Mouse (Mus musculus) intestine, postnatal 0 days (tissue): ENCODE results near the gene Cep295. TPM values are rescaled to one million over a fixed set of nuclear protein-coding genes. Genes with fewer than 3 reads are reported as not detected.

Source experiments
- ATAC-seq: fragments of 200-750 bp; cut with Nextera tagmentation; 2 replicates; pipeline ENCODE4 v1.8.0; 2017; ENCODE audit warnings: mild to moderate bottlenecking, moderate TSS enrichment, moderate library complexity
- H3K27ac ChIP-seq: fragments of 300-500 bp; sonication (generic); 2 replicates; pipeline ENCODE4 v1.5.1; 2014; ENCODE audit warnings: mild to moderate bottlenecking, low read depth, low read length, moderate library complexity
- H3K27me3 ChIP-seq: fragments of 300-500 bp; sonication (generic); replicated peaks from 2 replicates; pipeline ENCODE4 v1.6.1; 2014; ENCODE audit warnings: low read length, mixed read lengths; ENCODE audit not compliant: control insufficient read depth, insufficient read depth
- H3K36me3 ChIP-seq: fragments of 300-500 bp; sonication (generic); 2 replicates; pipeline ENCODE4 v1.6.1; 2014; ENCODE audit warnings: mild to moderate bottlenecking, moderate library complexity; ENCODE audit not compliant: control insufficient read depth, insufficient read depth
- H3K4me1 ChIP-seq: fragments of 300-500 bp; sonication (generic); replicated peaks from 2 replicates; pipeline ENCODE4 v1.6.1; 2014; ENCODE audit warnings: antibody characterized with exemption, low read length, mixed read lengths; ENCODE audit not compliant: control insufficient read depth, insufficient read depth
- H3K4me2 ChIP-seq: fragments of 300-500 bp; sonication (generic); replicated peaks from 2 replicates; pipeline ENCODE4 v1.6.1; 2014; ENCODE audit warnings: low read depth, mild to moderate bottlenecking, moderate library complexity
- H3K4me3 ChIP-seq: fragments of 300-500 bp; sonication (generic); 2 replicates; pipeline ENCODE4 v1.5.1; 2014; ENCODE audit warnings: low read depth, low read length
- H3K9ac ChIP-seq: fragments of 300-500 bp; sonication (generic); 2 replicates; pipeline ENCODE4 v1.6.1; 2014; ENCODE audit warnings: mild to moderate bottlenecking, low read depth, low read length
- H3K9me3 ChIP-seq: fragments of 300-500 bp; sonication (generic); 2 replicates; pipeline ENCODE4 v1.6.1; 2016; ENCODE audit warnings: mixed run types; ENCODE audit not compliant: control insufficient read depth
- CTCF ChIP-seq: sonication (generic); IDR thresholded peaks from 2 replicates; pipeline ENCODE4 v1.5.1; 2016; ENCODE audit warnings: low read depth, mild to moderate bottlenecking, control low read depth, antibody characterized with exemption, moderate library complexity
- WGBS: fragments of 180-500 bp; shearing (Covaris S2); extraction: QIAGEN DNeasy Blood & Tissue Kit; methylation state at CpG from one replicate; pipeline ENCODE4 v1.1.7; 2014; 5-methylcytosine and 5-hydroxymethylcytosine counted together
- polyA plus RNA-seq: library from polyadenylated mRNA; unstranded; fragments of >200 nt; fragmentation: Nextera tagmentation; extraction: Ambion mirVana; gene quantifications from 2 replicates; pipeline ENCODE4 v1.2.1, GENCODE M21; 2015

Cep295 gene
- polyA plus RNA-seq, 1 experiment from 2014 or later, result 3.8 TPM

GRCm38 (mm10) chr9:15309425-15309824, 48.2 kb downstream of the Cep295 start:
- Histone ChIP-seq H3K9ac (no peak overlapping the region), H3K27me3 (no peaks in the 10 kb centered on the region), H3K36me3 (peaks cover 42% of the 10 kb centered on the region), H3K4me2 (peak overlapping the region; percentile 30; the same call in 1 of the 2 replicates), H3K27ac (no peak overlapping the region), H3K4me3 (no peak overlapping the region), H3K4me1 (no peaks in the 10 kb centered on the region), H3K9me3 (no peaks in the 10 kb centered on the region)
- TF ChIP-seq CTCF, result no peak
- ATAC-seq, result no peak
- WGBS, result 39% methylated on average over 4 of the region's 4 CpGs

DNA sequence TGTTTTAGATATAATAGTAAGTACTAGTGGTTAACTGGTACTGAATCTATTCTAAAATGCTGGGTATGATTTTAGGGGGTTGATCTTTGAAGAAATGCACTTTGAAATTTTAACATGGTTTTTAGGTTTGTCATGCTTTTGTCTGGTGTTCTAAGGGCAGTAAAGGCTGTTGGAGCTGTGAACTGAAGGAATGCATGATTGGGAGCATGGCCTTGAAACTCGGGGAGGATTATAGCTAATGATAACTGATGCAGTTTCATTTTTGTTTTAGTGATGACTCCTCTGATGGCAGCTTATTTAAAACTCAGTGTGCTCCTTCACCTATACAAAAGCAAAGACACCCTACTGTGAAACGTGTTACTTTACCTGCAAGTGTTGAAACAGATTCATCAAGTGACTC, 49.3 kb downstream of the Cep295 start:
- Histone ChIP-seq H3K36me3 (peaks cover 31% of the 10 kb centered on the region), H3K4me3 (no peak overlapping the region), H3K27me3 (no peaks in the 10 kb centered on the region), H3K9ac (no peak overlapping the region), H3K4me2 (peak overlapping the region; percentile 82; the same call in 1 of the 2 replicates), H3K9me3 (no peaks in the 10 kb centered on the region), H3K4me1 (no peaks in the 10 kb centered on the region), H3K27ac (no peak overlapping the region)
- 32% methylated on average over 2 of the region's 2 CpGs for WGBS
- no peak for ATAC-seq
- TF ChIP-seq CTCF, result no peak

GRCm38 (mm10) chr9:15307257-15307656, 50.3 kb downstream of the Cep295 start:
- no peak for ATAC-seq
- WGBS, result 4% methylated on average over 6 of the region's 6 CpGs
- TF ChIP-seq CTCF, result no peak
- Histone ChIP-seq H3K9ac (peak overlapping the region; percentile 80), H3K27ac (no peak overlapping the region), H3K4me3 (peak overlapping the region; percentile 73), H3K27me3 (no peaks in the 10 kb centered on the region), H3K4me2 (peak overlapping the region; percentile 82), H3K36me3 (peaks cover 23% of the 10 kb centered on the region), H3K9me3 (no peaks in the 10 kb centered on the region), H3K4me1 (no peaks in the 10 kb centered on the region)

GRCm38 (mm10) chr9:15306398-15307119, 51.0 kb downstream of the Cep295 start, which contains the start of gene 4931406C07Rik:
TSS of gene 4931406C07Rik (minus strand) at chr9:15306448.
- peak; percentile 35 for ATAC-seq

GRCm38 (mm10) chr9:15305503-15306397, 51.8 kb downstream of the Cep295 start, which contains the start of gene Taf1d:
TSS of gene Taf1d (plus strand) at chr9:15306214.
- Histone ChIP-seq H3K36me3 (peaks cover 17% of the 10 kb centered on the region), H3K4me3 (peak within 1 kb of the TSS; percentile 73), H3K9me3 (no peaks in the 10 kb centered on the region), H3K27ac (peak within 1 kb of the TSS; percentile 81), H3K4me1 (no peaks in the 10 kb centered on the region), H3K9ac (peak within 1 kb of the TSS; percentile 80), H3K27me3 (no peaks in the 10 kb centered on the region), H3K4me2 (peak within 1 kb of the TSS; percentile 82)
- WGBS, result 10% methylated on average over 45 of the region's 45 CpGs
- ATAC-seq, result peak; percentile 93
- peak; percentile 24; the same call in 1 of the 2 replicates for TF ChIP-seq CTCF

More at GRCm38 (mm10) chr9:15306398-15307119, 51.0 kb downstream of the Cep295 start, which contains the start of gene 4931406C07Rik:
- under 1% methylated on average over 35 of the region's 35 CpGs for WGBS
- no peaks in the 10 kb centered on the region for H3K27me3 ChIP-seq
- H3K4me3 ChIP-seq, result peak within 1 kb of the TSS; percentile 73
- peaks cover 18% of the 10 kb centered on the region for H3K36me3 ChIP-seq
- peak within 1 kb of the TSS; percentile 82 for H3K4me2 ChIP-seq
- peak within 1 kb of the TSS; percentile 81 for H3K27ac ChIP-seq
- TF ChIP-seq CTCF, result no peak
- H3K4me1 ChIP-seq, result no peaks in the 10 kb centered on the region
- H3K9me3 ChIP-seq, result no peaks in the 10 kb centered on the region
- H3K9ac ChIP-seq, result peak within 1 kb of the TSS; percentile 80

- no peak overlapping the region for H3K27ac ChIP-seq
- H3K36me3 ChIP-seq, result no peaks in the 10 kb centered on the region
- H3K4me1 ChIP-seq, result no peaks in the 10 kb centered on the region
- H3K4me2 ChIP-seq, result no peak overlapping the region
- H3K4me3 ChIP-seq, result no peak overlapping the region
- H3K9ac ChIP-seq, result no peak overlapping the region
- WGBS, result 83% methylated on average over 2 of the region's 2 CpGs
- no peak for TF ChIP-seq CTCF
- no peak for ATAC-seq
- no peaks in the 10 kb centered on the region for H3K27me3 ChIP-seq
- H3K9me3 ChIP-seq, result no peaks in the 10 kb centered on the region
These were observed 54.7 kb downstream of the Cep295 start for GRCm38 (mm10) chr9:15302881-15303280.
